Mouse (Mus musculus) heart, adult 2 months (tissue): Measurements from ENCODE around the gene Gm10053. TPM values are rescaled to one million over a fixed set of nuclear protein-coding genes. Genes with fewer than 3 reads are reported as not detected.

Source experiments
- DNase-seq, 2 experiments: peaks; one replicate each; pipeline ENCODE4 v3.0.0; 2021
- H3K27ac ChIP-seq: fragments of 200-600 bp; 2 replicates; pipeline ENCODE4 v1.8.1; 2022
- H3K27me3 ChIP-seq: fragments of 200-500 bp; 2 replicates; pipeline ENCODE4 v1.6.1; 2012; ENCODE audit warnings: mild to moderate bottlenecking, low read length, inconsistent platforms, mixed read lengths; ENCODE audit not compliant: control insufficient read depth, insufficient read depth
- H3K36me3 ChIP-seq: fragments of 200-500 bp; 2 replicates; pipeline ENCODE4 v1.6.1; 2012; ENCODE audit warnings: low read length, inconsistent platforms; ENCODE audit not compliant: control insufficient read depth, insufficient read depth
- H3K4me1 ChIP-seq: fragments of 200-500 bp; 2 replicates; pipeline ENCODE4 v1.6.1; 2011; ENCODE audit warnings: low read length; ENCODE audit not compliant: control insufficient read depth, insufficient read depth
- H3K4me3 ChIP-seq: fragments of 200-600 bp; 2 replicates; pipeline ENCODE4 v1.8.1; 2022
- H3K79me2 ChIP-seq: fragments of 200-500 bp; replicated peaks from 2 replicates; pipeline ENCODE4 v1.6.1; 2012; ENCODE audit warnings: mild to moderate bottlenecking, inconsistent platforms, low read length, moderate library complexity, mixed read lengths; ENCODE audit not compliant: control insufficient read depth, insufficient read depth
- H3K9ac ChIP-seq: fragments of 200-500 bp; 2 replicates; pipeline ENCODE4 v1.6.1; 2012; ENCODE audit warnings: low read depth, mild to moderate bottlenecking, control low read depth, inconsistent platforms, low read length, mixed read lengths
- CTCF ChIP-seq: fragments of 200-600 bp; IDR thresholded peaks from 2 replicates; pipeline ENCODE4 v1.8.1; 2022; ENCODE audit warnings: antibody characterized with exemption, mild to moderate bottlenecking, moderate library complexity
- EP300 ChIP-seq: fragments of 200-500 bp; IDR thresholded peaks from 2 replicates; pipeline ENCODE4 v1.6.1; 2011; ENCODE audit warnings: low read depth, low read length, control low read depth; ENCODE audit not compliant: insufficient read depth
- POLR2A ChIP-seq: fragments of 200-500 bp; IDR thresholded peaks from 2 replicates; pipeline ENCODE4 v1.6.1; 2011; ENCODE audit warnings: mild to moderate bottlenecking, low read depth, low read length, control low read depth; ENCODE audit not compliant: insufficient read depth
- WGBS: fragments of 180-500 bp; shearing (Covaris S2); methylation state at CpG from one replicate; pipeline ENCODE4 v1.1.7; 2018; 5-methylcytosine and 5-hydroxymethylcytosine counted together
- intact Hi-C: fragments of 180-260 bp; cut with DNase I; formaldehyde crosslinking; loops from one replicate; pipeline ENCODE4 v1.15.1; 2025
- polyA plus RNA-seq: library from polyadenylated mRNA; depleted of rRNA; stranded (reverse); fragments of >200 nt; gene quantifications from 2 replicates; pipeline ENCODE4 v1.2.3, GENCODE M21; 2012
- total RNA-seq, 2 experiments: library from RNA; stranded (reverse); gene quantifications; 2 replicates each; pipeline ENCODE4 v1.2.3; 2021

Gene Gm10053
- total and polyA plus RNA-seq, 3 experiments, result 215 to 977 (median 930) TPM

DNA sequence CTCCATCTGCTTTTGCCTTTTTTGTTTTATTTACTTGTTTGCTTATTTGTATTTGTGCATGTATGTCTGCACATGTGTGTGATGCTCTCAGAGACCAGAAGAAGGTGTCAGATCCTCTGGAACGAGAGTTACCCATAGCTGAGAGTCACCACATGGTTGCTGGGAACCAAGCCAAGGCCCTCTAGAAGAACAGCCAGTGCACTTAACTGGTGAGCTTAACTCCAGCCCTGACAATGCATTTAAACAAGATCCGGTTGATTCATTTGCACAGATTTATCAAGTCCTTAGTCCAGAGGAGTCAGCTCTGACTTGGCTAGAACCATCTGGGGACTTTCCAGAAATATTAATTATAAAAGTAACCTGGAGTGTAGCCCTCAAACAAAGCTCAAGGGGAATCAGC lies 1.6 kb upstream of the Gm10053 start:
- peak in 1 of 2 experiments; percentile 27 for DNase-seq

GRCm38 (mm10) chr19:24881237-24881636 lies 5.8 kb downstream of the Gm10053 start:
- no peaks in the 10 kb centered on the region for H3K79me2 ChIP-seq
- H3K36me3 ChIP-seq, result no peaks in the 10 kb centered on the region
- H3K9ac ChIP-seq, result no peak overlapping the region
- TF ChIP-seq CTCF, result no peak
- TF ChIP-seq EP300, result no peak
- TF ChIP-seq POLR2A, result no peak
- H3K4me3 ChIP-seq, result no peak overlapping the region
- no peaks in the 10 kb centered on the region for H3K27me3 ChIP-seq
- no peak overlapping the region for H3K27ac ChIP-seq
- intact Hi-C loops, result no loop called here
- no peaks in the 10 kb centered on the region for H3K4me1 ChIP-seq
- DNase-seq, result no peak
- WGBS, result 67% methylated on average over 4 of the region's 4 CpGs

More for the DNA sequence above, 1.6 kb upstream of the Gm10053 start:
- Histone ChIP-seq H3K36me3 (no peaks in the 10 kb centered on the region), H3K27ac (no peak overlapping the region), H3K79me2 (no peaks in the 10 kb centered on the region), H3K9ac (no peak overlapping the region), H3K4me3 (no peak overlapping the region), H3K4me1 (no peaks in the 10 kb centered on the region), H3K27me3 (no peaks in the 10 kb centered on the region)
- intact Hi-C loops, result loop anchor here (5.0 kb wide), 2 partner anchors 52 to 572 kb away; no protein-coding TSS in a partner anchor
- no peak for TF ChIP-seq EP300
- TF ChIP-seq CTCF, result no peak
- no peak for TF ChIP-seq POLR2A
- WGBS, result 23% methylated on average over 2 of the region's 2 CpGs

DNA sequence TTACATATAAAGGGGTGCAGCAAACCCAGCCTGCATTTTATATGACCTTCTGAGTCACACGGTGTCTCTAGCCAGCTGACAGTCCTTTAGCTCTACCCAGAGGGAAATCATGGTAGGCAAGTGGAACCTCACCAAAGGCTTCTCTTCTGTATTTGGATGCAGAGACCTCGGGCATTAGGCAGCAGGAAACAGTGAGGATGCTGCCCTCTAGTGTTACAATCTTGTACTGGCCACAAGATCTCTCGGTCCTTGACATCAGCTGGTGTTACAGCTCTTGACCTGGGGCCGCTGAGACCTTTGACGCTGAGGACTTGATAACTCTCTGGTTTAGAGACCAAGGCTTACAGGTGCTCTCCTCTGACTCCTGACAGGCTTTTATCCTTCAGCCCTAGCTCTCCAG lies 10.0 kb downstream of the Gm10053 start:
- Histone ChIP-seq H3K27ac (no peak overlapping the region), H3K4me3 (no peak overlapping the region), H3K4me1 (no peaks in the 10 kb centered on the region), H3K36me3 (no peaks in the 10 kb centered on the region), H3K9ac (no peak overlapping the region), H3K79me2 (no peaks in the 10 kb centered on the region), H3K27me3 (no peaks in the 10 kb centered on the region)
- 10% methylated on average over 5 of the region's 5 CpGs for WGBS
- intact Hi-C loops, result loop anchor here (5.0 kb wide), 1 partner anchor 263 kb away; no protein-coding TSS in a partner anchor
- TF ChIP-seq POLR2A (no peak), CTCF (peak; percentile 91), EP300 (0 out of 2 replicates have a peak, but pooled peaks have one; percentile 28)
- peak; percentile 21 to 41 for DNase-seq

DNA sequence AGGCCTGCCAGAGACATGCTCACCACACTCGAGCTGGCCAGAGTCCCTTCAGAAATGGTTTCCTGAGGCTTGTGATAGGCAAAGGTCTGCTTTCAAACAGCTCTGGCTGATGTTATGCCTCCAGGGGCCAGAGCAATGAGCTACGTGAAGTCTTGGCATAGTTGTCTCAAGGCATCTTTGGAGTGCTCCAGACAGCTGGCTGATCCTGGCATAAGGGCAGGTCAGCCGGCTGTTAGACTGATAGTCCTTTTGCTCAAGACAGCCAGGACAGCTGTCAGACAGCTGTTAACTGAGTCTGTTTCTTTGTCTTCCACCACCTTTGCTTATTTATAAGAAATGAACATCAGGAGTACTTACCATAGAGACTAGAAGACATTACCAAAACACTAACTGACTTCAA lies 11.4 kb downstream of the Gm10053 start:
- Histone ChIP-seq H3K4me3 (no peak overlapping the region), H3K9ac (no peak overlapping the region), H3K27ac (no peak overlapping the region), H3K36me3 (no peaks in the 10 kb centered on the region), H3K27me3 (no peaks in the 10 kb centered on the region), H3K4me1 (no peaks in the 10 kb centered on the region), H3K79me2 (no peaks in the 10 kb centered on the region)
- intact Hi-C loops, result loop anchor here (5.0 kb wide), 1 partner anchor 265 kb away; no protein-coding TSS in a partner anchor
- no peak for TF ChIP-seq CTCF
- no peak for TF ChIP-seq POLR2A
- WGBS, result 60% methylated on average over 3 of the region's 3 CpGs
- DNase-seq, result no peak

GRCm38 (mm10) chr19:24896536-24896935 lies 21.1 kb downstream of the Gm10053 start:
- Histone ChIP-seq H3K79me2 (no peaks in the 10 kb centered on the region), H3K9ac (no peak overlapping the region), H3K36me3 (no peaks in the 10 kb centered on the region), H3K27me3 (peaks cover 23% of the 10 kb centered on the region), H3K4me3 (no peak overlapping the region), H3K4me1 (no peaks in the 10 kb centered on the region; the same call in 1 of the 2 replicates), H3K27ac (no peak overlapping the region)
- 24% methylated on average over 4 of the region's 4 CpGs for WGBS
- DNase-seq, result no peak
- TF ChIP-seq EP300 (no peak), POLR2A (no peak), CTCF (no peak)
- intact Hi-C loops, result no loop called here

DNA sequence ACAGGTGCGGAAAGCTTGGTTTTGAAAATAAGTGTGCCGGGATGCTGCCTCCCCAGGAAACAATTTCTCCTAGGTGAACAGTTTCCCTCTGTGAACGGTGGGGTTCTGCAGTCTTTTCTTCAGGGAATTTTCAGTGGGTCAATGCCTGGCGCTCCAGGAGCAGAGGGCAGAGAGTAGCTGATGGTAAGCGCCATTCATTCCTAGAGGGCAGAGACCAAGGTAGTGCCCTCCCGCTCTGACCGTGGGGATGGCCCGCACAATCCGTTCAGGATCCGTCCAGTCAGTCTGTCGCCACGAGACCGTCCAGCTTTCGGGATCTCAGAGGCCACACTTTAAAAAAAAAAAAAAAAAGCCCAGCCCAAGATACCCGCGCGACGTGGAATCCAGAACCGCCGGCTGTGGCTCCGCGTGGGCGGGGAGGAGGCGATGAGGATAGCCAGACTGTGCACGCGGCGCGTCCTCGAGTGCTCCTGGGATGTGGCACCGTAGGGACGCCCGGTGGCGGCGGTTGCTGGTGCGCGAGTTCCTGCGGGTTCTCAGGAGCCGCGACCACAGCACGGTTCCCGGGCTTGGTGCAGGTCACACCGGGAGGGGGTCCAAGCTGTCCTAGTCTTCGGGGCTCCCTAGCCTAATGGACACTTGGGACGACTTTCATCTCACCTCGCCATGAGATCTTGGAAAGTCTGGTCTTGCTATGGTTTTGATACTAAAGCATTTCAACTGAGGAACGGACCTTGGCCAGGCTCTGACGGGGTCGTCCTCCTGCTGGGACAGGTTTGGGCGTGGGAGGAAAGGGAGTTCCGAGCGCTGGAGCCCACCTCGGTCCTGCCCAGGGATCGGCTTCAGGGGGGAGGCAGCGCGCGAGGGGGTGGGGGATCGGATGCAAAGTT lies 21.8 kb downstream of the Gm10053 start:
- no peak overlapping the region for H3K27ac ChIP-seq
- DNase-seq, result no peak
- no peaks in the 10 kb centered on the region; the same call in 1 of the 2 replicates for H3K4me1 ChIP-seq
- H3K4me3 ChIP-seq, result no peak overlapping the region
- WGBS, result 4% methylated on average over 57 of the region's 57 CpGs
- no peaks in the 10 kb centered on the region for H3K36me3 ChIP-seq
- intact Hi-C loops, result no loop called here
- no peaks in the 10 kb centered on the region for H3K79me2 ChIP-seq
- H3K27me3 ChIP-seq, result peaks cover 25% of the 10 kb centered on the region
- H3K9ac ChIP-seq, result no peak overlapping the region
- no peak for TF ChIP-seq POLR2A
- no peak for TF ChIP-seq CTCF
- TF ChIP-seq EP300, result no peak
